Mouse (Mus musculus) lung, postnatal 0 days (tissue): ENCODE measurements at regions not wholly inside any gene's neighbourhood (a gene's known extent, or its start where the extent isn't known, plus 50 kb on each side); places are given as distances from the start of the nearest gene placed in this dataset.

Source experiments
- CTCF ChIP-seq: IDR thresholded peaks from 2 replicates; pipeline ENCODE4 v1.5.1; 2016; ENCODE audit warnings: antibody characterized with exemption, mild to moderate bottlenecking
- EP300 ChIP-seq: IDR thresholded peaks from 2 replicates; pipeline ENCODE4 v1.6.1; 2016; ENCODE audit warnings: antibody characterized with exemption, mild to moderate bottlenecking, control low read depth

GRCm38 (mm10) chr13:48027775-48028489 is 233.1 kb upstream of the Id4 start:
- TF ChIP-seq CTCF (no peak), EP300 (no peak)
